Mouse (Mus musculus) hindbrain, embryonic 13.5 days (tissue): ENCODE results near the gene Adamts5. TPM values are rescaled to one million over a fixed set of nuclear protein-coding genes. Genes with fewer than 3 reads are reported as not detected.

ENCODE experiments used
- ATAC-seq: fragments of 200-750 bp; cut with Nextera tagmentation; 2 replicates; pipeline ENCODE4 v1.8.0; 2017; ENCODE audit warnings: moderate TSS enrichment; ENCODE audit not compliant: low FRiP score
- H3K27ac ChIP-seq: fragments of 300-500 bp; sonication (generic); 2 replicates; pipeline ENCODE4 v1.5.1; 2015; ENCODE audit warnings: inconsistent platforms, mild to moderate bottlenecking, moderate library complexity
- H3K27me3 ChIP-seq: fragments of 300-500 bp; sonication (generic); 2 replicates; pipeline ENCODE4 v1.6.1; 2015; ENCODE audit warnings: mild to moderate bottlenecking, inconsistent platforms
- H3K36me3 ChIP-seq: fragments of 300-500 bp; sonication (generic); 2 replicates; pipeline ENCODE4 v1.6.1; 2015; ENCODE audit warnings: mild to moderate bottlenecking, inconsistent platforms
- H3K4me1 ChIP-seq: fragments of 300-500 bp; sonication (generic); replicated peaks from 2 replicates; pipeline ENCODE4 v1.6.1; 2015; ENCODE audit warnings: inconsistent platforms
- H3K4me2 ChIP-seq: fragments of 300-500 bp; sonication (generic); 2 replicates; pipeline ENCODE4 v1.6.1; 2015; ENCODE audit warnings: inconsistent platforms, mild to moderate bottlenecking, moderate library complexity
- H3K4me3 ChIP-seq: fragments of 300-500 bp; sonication (generic); 2 replicates; pipeline ENCODE4 v1.5.1; 2015; ENCODE audit warnings: mild to moderate bottlenecking, inconsistent platforms
- H3K9ac ChIP-seq: fragments of 300-500 bp; sonication (generic); 2 replicates; pipeline ENCODE4 v1.6.1; 2015; ENCODE audit warnings: mild to moderate bottlenecking, inconsistent platforms
- H3K9me3 ChIP-seq: fragments of 300-500 bp; sonication (generic); 2 replicates; pipeline ENCODE4 v1.6.1; 2016; ENCODE audit warnings: inconsistent platforms
- WGBS: fragments of 180-500 bp; shearing (Covaris S2); methylation state at CpG from one replicate; pipeline ENCODE4 v1.1.7; 2015; 5-methylcytosine and 5-hydroxymethylcytosine counted together
- polyA plus RNA-seq: library from polyadenylated mRNA; unstranded; fragments of >200 nt; fragmentation: Nextera tagmentation; extraction: Ambion mirVana; gene quantifications from 2 replicates; pipeline ENCODE4 v1.2.1, GENCODE M21; 2015

Adamts5 gene
- polyA plus RNA-seq, 1 experiment from 2014 or later: 4.1 TPM

GRCm38 (mm10) chr16:85807626-85808025 is 94.0 kb downstream of the Adamts5 start:
- ATAC-seq: no peak
- Histone ChIP-seq H3K36me3 (no peaks in the 10 kb centered on the region), H3K9me3 (no peaks in the 10 kb centered on the region), H3K27ac (no peak overlapping the region), H3K4me2 (no peak overlapping the region), H3K4me3 (no peak overlapping the region), H3K4me1 (peaks cover 8% of the 10 kb centered on the region), H3K27me3 (peaks cover 13% of the 10 kb centered on the region), H3K9ac (no peak overlapping the region)
- 18% methylated on average over 2 of the region's 2 CpGs for WGBS

- H3K4me2 ChIP-seq: no peak overlapping the region
- 23% methylated on average over 3 of the region's 3 CpGs for WGBS
These were observed 94.6 kb downstream of the Adamts5 start for GRCm38 (mm10) chr16:85807072-85807471.

More at GRCm38 (mm10) chr16:85807072-85807471, 94.6 kb downstream of the Adamts5 start:
- Histone ChIP-seq H3K27me3 (peaks cover 18% of the 10 kb centered on the region), H3K9ac (no peak overlapping the region), H3K27ac (no peak overlapping the region), H3K4me3 (no peak overlapping the region), H3K36me3 (no peaks in the 10 kb centered on the region), H3K4me1 (peaks cover 13% of the 10 kb centered on the region), H3K9me3 (no peaks in the 10 kb centered on the region)
- ATAC-seq: no peak

Other genes starting within 250 kb of the Adamts5 start
- gene Adamts1, start 98.7 kb downstream of the Adamts5 start, polyA plus RNA-seq: 10.2 and 14.8 TPM in 2 replicates